ENCODE assay signal across 21 mouse cellular contexts in genomic region chr11:69050748-69051147, GRCm38 (mm10). TPM values are rescaled to one million over a fixed set of nuclear protein-coding genes. Genes with fewer than 3 reads are reported as not detected.
"Had no signal": no experiment of that assay in that cellular context is flagged by ENCODE, and none has a peak within 500 bp of the region (broad histone marks: within the 10 kb centered on the region; RNA-seq: fewer than 3 reads in every experiment).

No protein-coding gene starts in this region.

- H3K9me3 ChIP-seq: heart, embryonic 12.5 days; hindbrain, embryonic 10.5 days; hindbrain, embryonic 12.5 days; intestine, embryonic 15.5 days; limb, embryonic 10.5 days; limb, embryonic 12.5 days had no signal

- H3K27ac ChIP-seq: gastrocnemius, adult 2 months; heart, adult 2 months; hindbrain, embryonic 10.5 days; hindbrain, embryonic 12.5 days; hindbrain, embryonic 14.5 days; intestine, embryonic 15.5 days; layer of hippocampus, adult 2 months; left cerebral cortex, adult 2 months; limb, embryonic 10.5 days; limb, embryonic 12.5 days; liver, embryonic 14.5 days had no signal

- H3K27me3 ChIP-seq: heart, embryonic 12.5 days; hindbrain, embryonic 12.5 days; intestine, embryonic 15.5 days; limb, embryonic 12.5 days had no signal

- H3K4me3 ChIP-seq: gastrocnemius, adult 2 months; heart, adult 2 months; heart, embryonic 12.5 days; hindbrain, embryonic 12.5 days; intestine, embryonic 15.5 days; layer of hippocampus, adult 2 months; left cerebral cortex, adult 2 months; limb, embryonic 10.5 days; limb, embryonic 12.5 days had no signal

- DNase-seq: gastrocnemius, adult 2 months; gastrocnemius, postnatal 10 days; gastrocnemius, postnatal 25 days; heart, adult 2 months; heart, postnatal 10 days; heart, postnatal 4 days; kidney, adult 18-20 months; kidney, adult 8-10 months; kidney, postnatal 10 days; kidney, postnatal 4 days; liver had no signal

RNA-seq across cellular contexts. Expression of gene Aurkb, which starts 5.3 kb away (rescaled TPM):
- total RNA-seq: gastrocnemius, adult 2 months had no signal
